ENCODE assay signal across 10 mouse cellular contexts in genomic region chr13:32055321-32055720, GRCm38 (mm10).
DNase-seq lines count a peak whose midpoint lies in the region; ATAC-seq lines count a peak whose summit lies in the region.
"Had no signal": no experiment of that assay in that cellular context is flagged by ENCODE, and none has a peak within 500 bp of the region (broad histone marks: within the 10 kb centered on the region; RNA-seq: fewer than 3 reads in every experiment).

No protein-coding gene starts in this region.

- H3K27me3 ChIP-seq in heart, embryonic 16.5 days (ENCODE audit: control insufficient read depth, insufficient read depth, low read length) = no peaks in the 10 kb centered on the region; the same call in 1 of the 2 replicates
- no peaks in the 10 kb centered on the region for H3K27me3 ChIP-seq in heart, embryonic 11.5 days (ENCODE audit: control insufficient read depth, insufficient read depth, low read length)
- no peaks in the 10 kb centered on the region for H3K27me3 ChIP-seq in midbrain, embryonic 14.5 days (ENCODE audit: control insufficient read depth, insufficient read depth, low read length)
- H3K27me3 ChIP-seq in midbrain, embryonic 11.5 days (ENCODE audit: control insufficient read depth, insufficient read depth, low read length) = no peaks in the 10 kb centered on the region
- H3K27me3 ChIP-seq in stomach, embryonic 15.5 days (replicated peaks) = no peaks in the 10 kb centered on the region

- no peaks in the 10 kb centered on the region for H3K9me3 ChIP-seq in heart, embryonic 16.5 days (replicated peaks; ENCODE audit: control insufficient read depth, low read length)
- H3K9me3 ChIP-seq in heart, embryonic 11.5 days (replicated peaks; ENCODE audit: control insufficient read depth, low read length) = no peaks in the 10 kb centered on the region
- H3K9me3 ChIP-seq in midbrain, embryonic 14.5 days (ENCODE audit: control insufficient read depth, low read length) = no peaks in the 10 kb centered on the region
- no peaks in the 10 kb centered on the region for H3K9me3 ChIP-seq in midbrain, embryonic 11.5 days (ENCODE audit: control insufficient read depth, low read length)
- no peaks in the 10 kb centered on the region for H3K9me3 ChIP-seq in stomach, embryonic 15.5 days

- peak; percentile 37; the same call in 1 of the 2 replicates for ATAC-seq in heart, embryonic 16.5 days (replicated peaks; ENCODE audit: extremely low read depth, insufficient read depth, low FRiP score)
- ATAC-seq in heart, embryonic 11.5 days (replicated peaks; ENCODE audit: insufficient number of reproducible peaks, low FRiP score, low TSS enrichment) = no peak
- ATAC-seq in midbrain, embryonic 14.5 days (ENCODE audit: low FRiP score, low TSS enrichment) = no peak; the same call in 1 of the 2 replicates
- ATAC-seq in midbrain, embryonic 11.5 days (ENCODE audit: low FRiP score) = no peak
- peak; percentile 47; the same call in 1 of the 2 replicates for ATAC-seq in stomach, embryonic 15.5 days (ENCODE audit: insufficient read depth, low FRiP score, low read depth)

- peak; percentile 14 for DNase-seq in midbrain, embryonic 14.5 days
- DNase-seq in midbrain, embryonic 11.5 days (ENCODE audit: low spot score, missing footprints) = no peak
- DNase-seq in kidney, postnatal 10 days = peak; percentile 70
- DNase-seq in frontal cortex, postnatal 36 days (ENCODE audit: low spot score in 2 of 2) = no peak
- DNase-seq in urinary bladder, adult 18-20 months (ENCODE audit: low spot score in 2 of 2) = no peak
- DNase-seq: B cell, adult 2 months; cerebellum, adult 18-20 months had no signal

- no peak overlapping the region for H3K4me3 ChIP-seq in heart, embryonic 16.5 days (ENCODE audit: low read length)
- no peak overlapping the region for H3K4me3 ChIP-seq in heart, embryonic 11.5 days (ENCODE audit: low read depth, low read length)
- H3K4me3 ChIP-seq in midbrain, embryonic 14.5 days (replicated peaks; ENCODE audit: low read depth, low read length) = no peak overlapping the region
- H3K4me3 ChIP-seq in midbrain, embryonic 11.5 days (ENCODE audit: low read depth, low read length) = no peak overlapping the region
- H3K4me3 ChIP-seq in stomach, embryonic 15.5 days (replicated peaks) = no peak overlapping the region

- 0 out of 2 replicates have a peak, but pooled peaks cover 2% of the 10 kb centered on the region for H3K4me1 ChIP-seq in heart, embryonic 16.5 days (ENCODE audit: control insufficient read depth, insufficient read depth, low read length)
- no peaks in the 10 kb centered on the region for H3K4me1 ChIP-seq in heart, embryonic 11.5 days (ENCODE audit: control insufficient read depth, insufficient read depth, low read length)
- H3K4me1 ChIP-seq in midbrain, embryonic 14.5 days (ENCODE audit: control insufficient read depth, insufficient read depth, low read length) = no peaks in the 10 kb centered on the region
- H3K4me1 ChIP-seq in midbrain, embryonic 11.5 days (ENCODE audit: control insufficient read depth, insufficient read depth, low read length) = no peaks in the 10 kb centered on the region
- no peaks in the 10 kb centered on the region for H3K4me1 ChIP-seq in stomach, embryonic 15.5 days

- H3K4me2 ChIP-seq in heart, embryonic 16.5 days (ENCODE audit: low read depth, low read length) = no peak overlapping the region
- H3K4me2 ChIP-seq in heart, embryonic 11.5 days = no peak overlapping the region
- H3K4me2 ChIP-seq in midbrain, embryonic 14.5 days (ENCODE audit: low read length) = no peak overlapping the region
- H3K4me2 ChIP-seq in midbrain, embryonic 11.5 days = no peak overlapping the region
- no peak overlapping the region for H3K4me2 ChIP-seq in stomach, embryonic 15.5 days

- H3K27ac ChIP-seq in heart, embryonic 16.5 days (ENCODE audit: low read length) = no peak overlapping the region
- H3K27ac ChIP-seq in heart, embryonic 11.5 days (ENCODE audit: low read depth, low read length) = no peak overlapping the region
- H3K27ac ChIP-seq in midbrain, embryonic 14.5 days (replicated peaks; ENCODE audit: low read depth, low read length) = no peak overlapping the region
- no peak overlapping the region for H3K27ac ChIP-seq in midbrain, embryonic 11.5 days (ENCODE audit: low read depth, low read length)
- no peak overlapping the region for H3K27ac ChIP-seq in stomach, embryonic 15.5 days

- 37% methylated on average over 6 of the region's 6 CpGs for WGBS in heart, embryonic 16.5 days
- 54% methylated on average over 6 of the region's 6 CpGs for WGBS in heart, embryonic 11.5 days (ENCODE audit: insufficient replicate concordance)
- WGBS in midbrain, embryonic 14.5 days = 66% methylated on average over 6 of the region's 6 CpGs
- 72% methylated on average over 6 of the region's 6 CpGs for WGBS in midbrain, embryonic 11.5 days
- 50% methylated on average over 6 of the region's 6 CpGs for WGBS in stomach, embryonic 15.5 days

- no peaks in the 10 kb centered on the region for H3K36me3 ChIP-seq in heart, embryonic 16.5 days (ENCODE audit: control insufficient read depth, insufficient read depth)
- no peaks in the 10 kb centered on the region for H3K36me3 ChIP-seq in heart, embryonic 11.5 days (ENCODE audit: control insufficient read depth, insufficient read depth, low read length)
- no peaks in the 10 kb centered on the region for H3K36me3 ChIP-seq in midbrain, embryonic 14.5 days (ENCODE audit: control insufficient read depth, insufficient read depth, low read length)
- H3K36me3 ChIP-seq in midbrain, embryonic 11.5 days (ENCODE audit: control insufficient read depth, insufficient read depth, low read length) = no peaks in the 10 kb centered on the region
- no peaks in the 10 kb centered on the region for H3K36me3 ChIP-seq in stomach, embryonic 15.5 days

- no peak overlapping the region for H3K9ac ChIP-seq in heart, embryonic 16.5 days (ENCODE audit: low read length)
- no peak overlapping the region for H3K9ac ChIP-seq in heart, embryonic 11.5 days (ENCODE audit: low read depth, low read length)
- H3K9ac ChIP-seq in midbrain, embryonic 14.5 days (replicated peaks; ENCODE audit: low read length) = no peak overlapping the region
- H3K9ac ChIP-seq in midbrain, embryonic 11.5 days (ENCODE audit: low read length) = no peak overlapping the region
- no peak overlapping the region for H3K9ac ChIP-seq in stomach, embryonic 15.5 days

Comparison
In these comparisons a context has a peak if more than half of its experiments do, and no peak if none do; other contexts are left out.
1. ATAC-seq: peak in heart, embryonic 16.5 days (single experiment) and stomach, embryonic 15.5 days (single experiment); none in heart, embryonic 11.5 days (single experiment), midbrain, embryonic 14.5 days (single experiment) and midbrain, embryonic 11.5 days (single experiment).
2. DNase-seq: peak in midbrain, embryonic 14.5 days (single experiment) and kidney, postnatal 10 days (single experiment); none in midbrain, embryonic 11.5 days (single experiment), frontal cortex, postnatal 36 days (0 of 2) and urinary bladder, adult 18-20 months (0 of 2).